Mouse (Mus musculus): ENCODE data around the gene Cyp2c37. TPM values are rescaled to one million over a fixed set of nuclear protein-coding genes. Genes with fewer than 3 reads are reported as not detected.
"Not testable (repeated sequence)": the region's sequence is repeated elsewhere in the genome, so short reads cannot be mapped to it uniquely, and the experiment has no call there.

The Cyp2c37 gene
- not detected in 2 replicates for polyA plus RNA-seq (2015; fragmentation: Nextera tagmentation; extraction: Ambion mirVana)

DNA sequence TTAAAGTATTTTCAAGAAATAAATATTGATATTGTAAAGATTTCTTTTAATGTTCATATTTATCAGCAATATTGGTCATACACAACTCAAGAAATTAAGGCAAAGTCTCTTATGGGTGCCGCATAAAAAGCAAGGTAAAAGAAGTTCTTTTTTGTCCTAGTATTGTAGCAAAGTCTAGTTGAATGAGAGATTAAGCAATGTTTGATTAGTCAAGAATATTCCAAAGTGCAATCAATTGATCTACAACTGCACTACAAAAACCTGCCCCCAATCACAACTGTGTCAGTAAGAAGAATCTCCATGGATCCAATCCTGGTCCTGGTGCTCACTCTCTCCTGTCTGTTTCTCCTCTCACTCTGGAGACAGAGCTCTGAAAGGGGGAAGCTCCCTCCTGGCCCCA, at the start of gene Cyp2c37:
TSS of gene Cyp2c37 (plus strand) at position 285 of the 400 bp plus-strand sequence.
- H3K4me2 ChIP-seq (replicated peaks); H3K4me3 ChIP-seq (replicated peaks); H3K9ac ChIP-seq (replicated peaks); H3K9me3 ChIP-seq; H3K27me3 ChIP-seq; ATAC-seq; H3K36me3 ChIP-seq; H3K4me1 ChIP-seq (replicated peaks); H3K27ac ChIP-seq: not testable (repeated sequence)
- WGBS, result 96% methylated on average over 1 of the region's 1 CpGs

DNA sequence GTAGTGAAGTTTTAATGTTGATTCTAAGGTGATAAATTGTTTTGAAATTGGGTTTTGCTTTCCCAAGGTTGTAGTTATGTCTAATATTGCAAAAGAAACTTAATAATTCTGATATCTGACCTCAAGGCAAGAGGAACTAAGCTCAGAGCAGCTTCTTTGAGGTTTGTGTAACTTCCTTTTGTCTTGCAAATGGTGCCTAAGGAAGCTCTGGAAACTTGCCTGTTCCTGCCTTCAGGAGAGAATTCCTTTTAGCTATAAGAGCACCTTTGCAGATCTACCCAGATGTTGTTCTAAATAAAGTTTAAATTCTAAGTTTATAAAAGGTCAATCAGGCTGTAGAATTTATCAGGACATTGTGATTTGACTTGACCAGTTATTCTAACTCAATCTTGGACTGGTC, 31.4 kb upstream of the Cyp2c37 start:
- H3K36me3 ChIP-seq; H3K27me3 ChIP-seq; H3K27ac ChIP-seq; ATAC-seq; H3K4me3 ChIP-seq (replicated peaks); H3K4me1 ChIP-seq (replicated peaks); H3K4me2 ChIP-seq (replicated peaks); H3K9ac ChIP-seq (replicated peaks); H3K9me3 ChIP-seq: not testable (repeated sequence)

DNA sequence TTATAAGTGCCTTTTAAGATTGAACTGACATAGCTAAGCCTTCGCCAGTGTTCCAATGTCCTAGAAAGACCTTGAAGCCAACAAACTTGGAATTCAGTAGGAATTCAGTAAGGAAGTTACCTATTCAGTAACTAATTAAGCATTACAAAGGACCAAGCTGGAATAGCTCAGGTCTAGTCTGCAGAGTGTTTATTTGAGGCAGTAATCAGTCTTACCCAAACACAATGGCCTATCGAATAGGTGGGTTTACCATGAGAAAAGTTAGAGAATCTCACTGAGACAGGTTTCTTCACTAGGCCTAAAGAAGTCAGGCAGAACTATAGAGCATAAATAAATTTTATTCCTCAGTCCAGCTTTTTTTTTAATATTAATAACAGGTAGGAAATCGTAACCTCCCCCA, 21.1 kb upstream of the Cyp2c37 start:
- not testable (repeated sequence) for H3K9ac ChIP-seq (replicated peaks); H3K4me3 ChIP-seq (replicated peaks); H3K36me3 ChIP-seq; H3K27me3 ChIP-seq; H3K4me2 ChIP-seq (replicated peaks); H3K27ac ChIP-seq; ATAC-seq; H3K4me1 ChIP-seq (replicated peaks)
- H3K9me3 ChIP-seq, result peaks cover 15% of the 10 kb centered on the region; the same call in 1 of the 2 replicates
- WGBS, result 87% methylated on average over 3 of the region's 3 CpGs

DNA sequence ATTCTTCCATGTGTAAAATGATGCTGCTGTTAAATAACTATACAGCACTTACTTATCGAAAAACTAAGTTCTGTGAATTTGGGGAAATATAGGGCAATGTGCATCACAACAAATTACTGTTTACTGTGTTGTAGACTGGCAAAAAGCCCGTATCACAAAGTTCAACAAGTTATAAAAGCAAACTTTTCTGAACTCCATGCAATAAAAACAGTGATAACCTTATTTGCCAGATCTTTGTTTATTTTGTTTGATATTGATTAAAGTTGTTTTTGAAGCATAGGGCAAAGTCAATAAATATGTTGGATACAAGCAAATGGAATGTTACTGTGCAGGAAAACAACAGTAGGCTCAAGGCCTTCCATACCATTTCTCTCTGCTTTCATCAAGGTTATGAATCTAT, 2.8 kb upstream of the Cyp2c37 start:
- no peak overlapping the region for H3K9ac ChIP-seq (replicated peaks)
- no peaks in the 10 kb centered on the region for H3K36me3 ChIP-seq
- H3K4me1 ChIP-seq (replicated peaks), result no peaks in the 10 kb centered on the region
- H3K4me3 ChIP-seq (replicated peaks), result no peak overlapping the region
- ATAC-seq, result no peak
- no peak overlapping the region for H3K4me2 ChIP-seq (replicated peaks)
- WGBS, result 68% methylated on average over 2 of the region's 2 CpGs
- no peaks in the 10 kb centered on the region for H3K9me3 ChIP-seq
- H3K27ac ChIP-seq, result no peak overlapping the region
- no peaks in the 10 kb centered on the region for H3K27me3 ChIP-seq

Other genes starting within 250 kb of the Cyp2c37 start
- not detected in 2 replicates for gene Cyp2c40, start 179.6 kb upstream of the Cyp2c37 start, polyA plus RNA-seq (2015; fragmentation: Nextera tagmentation; extraction: Ambion mirVana)
- not detected in 2 replicates for gene Cyp2c69, start 105.6 kb upstream of the Cyp2c37 start, polyA plus RNA-seq (2015; fragmentation: Nextera tagmentation; extraction: Ambion mirVana)
- gene Cyp2c54, start 81.4 kb downstream of the Cyp2c37 start, polyA plus RNA-seq (2015; fragmentation: Nextera tagmentation; extraction: Ambion mirVana), result not detected in 2 replicates
- gene Cyp2c50, start 97.3 kb downstream of the Cyp2c37 start, polyA plus RNA-seq (2015; fragmentation: Nextera tagmentation; extraction: Ambion mirVana), result not detected in 2 replicates
- gene Cyp2c70, start 194.9 kb downstream of the Cyp2c37 start, polyA plus RNA-seq (2015; fragmentation: Nextera tagmentation; extraction: Ambion mirVana), result not detected in 2 replicates

Measured in midbrain, embryonic 13.5 days (tissue).